Mouse (Mus musculus): Measurements from ENCODE around the gene Ggta1. TPM values are rescaled to one million over a fixed set of nuclear protein-coding genes. Genes with fewer than 3 reads are reported as not detected.

Ggta1 gene
- polyA plus RNA-seq, 1 experiment, result 0.68 TPM

DNA sequence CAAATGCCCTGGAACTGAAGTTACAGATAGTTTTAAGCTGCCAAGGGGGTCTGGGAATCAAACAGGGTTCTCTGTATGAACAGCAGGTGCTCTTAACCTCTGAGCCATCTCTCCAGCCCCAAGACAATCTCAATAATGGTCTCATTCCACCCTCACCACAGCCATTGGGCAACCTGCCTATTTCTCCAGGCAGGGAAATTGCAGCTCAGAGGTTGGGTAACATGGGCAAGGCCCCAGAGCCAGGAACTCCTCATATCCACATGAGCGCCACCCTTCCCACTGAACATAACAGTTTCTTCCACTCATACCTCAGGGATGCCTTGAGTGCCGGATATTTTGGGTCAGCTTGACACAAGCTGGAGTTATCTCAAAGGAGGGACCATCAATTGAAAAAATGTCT lies 25.2 kb downstream of the Ggta1 start:
- no peak overlapping the region for H3K4me3 ChIP-seq (ENCODE audit: control insufficient read depth, low read depth, low read length)
- no peaks in the 10 kb centered on the region for H3K36me3 ChIP-seq (ENCODE audit: control insufficient read depth, insufficient read depth, low read length)
- H3K27ac ChIP-seq (ENCODE audit: control insufficient read depth, insufficient read depth, low read depth, low read length), result peak overlapping the region; percentile 26; the same call in 1 of the 2 replicates
- H3K4me1 ChIP-seq (ENCODE audit: control insufficient read depth, insufficient read depth, low read length), result peaks cover 5% of the 10 kb centered on the region; the same call in 1 of the 2 replicates
- TF ChIP-seq POLR2A (IDR thresholded peaks at IDR 0.05; ENCODE audit: control insufficient read depth, low read depth, low read length) (no peak), CTCF (IDR thresholded peaks at IDR 0.05; ENCODE audit: control insufficient read depth, insufficient read depth, insufficient replicate concordance, low read depth, low read length) (no peak)
- no peaks in the 10 kb centered on the region for H3K27me3 ChIP-seq (ENCODE audit: control insufficient read depth, insufficient read depth, low read length)

DNA sequence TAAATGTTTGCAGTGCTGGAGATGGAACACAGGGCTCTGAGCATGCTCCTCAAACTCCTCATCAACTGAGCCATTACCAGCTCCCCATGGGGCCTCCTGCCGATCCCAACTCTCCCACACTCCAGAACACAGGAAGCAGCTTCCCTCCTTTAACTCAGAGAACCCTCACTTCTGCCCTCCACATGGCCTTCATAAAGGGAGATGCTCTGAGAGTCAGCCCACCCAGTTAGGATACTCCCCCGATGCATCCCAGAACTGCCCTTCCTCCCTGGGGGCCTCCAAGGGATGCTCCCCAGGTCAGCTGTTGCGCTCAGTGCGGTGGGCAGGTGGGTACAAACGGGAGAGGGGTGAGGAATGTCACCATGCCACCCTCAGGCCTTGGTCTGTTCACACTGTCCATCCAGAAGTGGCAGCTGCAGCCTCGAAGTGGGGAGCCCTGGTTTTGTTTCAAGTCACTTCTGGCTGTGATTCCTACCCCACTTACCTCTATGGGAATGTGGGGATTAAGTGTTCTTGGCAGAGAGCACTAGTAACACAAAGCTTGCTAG lies 28.4 kb downstream of the Ggta1 start:
- Histone ChIP-seq H3K27ac (ENCODE audit: control insufficient read depth, insufficient read depth, low read depth, low read length) (no peak overlapping the region), H3K36me3 (ENCODE audit: control insufficient read depth, insufficient read depth, low read length) (no peaks in the 10 kb centered on the region), H3K27me3 (ENCODE audit: control insufficient read depth, insufficient read depth, low read length) (no peaks in the 10 kb centered on the region), H3K4me1 (ENCODE audit: control insufficient read depth, insufficient read depth, low read length) (peaks cover 5% of the 10 kb centered on the region; the same call in 1 of the 2 replicates), H3K4me3 (ENCODE audit: control insufficient read depth, low read depth, low read length) (no peak overlapping the region)
- no peak for TF ChIP-seq CTCF (IDR thresholded peaks at IDR 0.05; ENCODE audit: control insufficient read depth, insufficient read depth, insufficient replicate concordance, low read depth, low read length)
- TF ChIP-seq POLR2A (IDR thresholded peaks at IDR 0.05; ENCODE audit: control insufficient read depth, low read depth, low read length), result no peak

DNA sequence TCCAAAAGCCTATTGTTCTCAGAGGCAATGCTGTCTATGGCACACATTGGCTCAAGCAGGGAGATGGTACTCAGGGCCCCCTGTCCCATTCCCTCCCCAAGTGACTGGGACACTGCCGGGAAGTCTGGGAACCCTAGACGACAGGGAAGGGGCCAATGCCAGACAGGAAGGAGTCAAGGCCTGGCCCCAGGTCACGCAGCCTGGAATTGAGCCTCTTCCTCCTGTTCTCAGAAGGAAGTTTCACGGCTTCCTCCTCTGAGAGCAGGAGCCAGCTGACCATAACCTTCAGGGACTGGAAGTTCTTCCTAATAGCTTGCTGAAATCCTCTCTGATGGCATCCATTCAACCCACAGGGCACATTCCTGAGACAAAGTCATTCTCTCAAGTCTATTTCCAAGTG lies 29.6 kb downstream of the Ggta1 start:
- peaks cover 5% of the 10 kb centered on the region; the same call in 1 of the 2 replicates for H3K4me1 ChIP-seq (ENCODE audit: control insufficient read depth, insufficient read depth, low read length)
- H3K4me3 ChIP-seq (ENCODE audit: control insufficient read depth, low read depth, low read length), result no peak overlapping the region
- no peaks in the 10 kb centered on the region for H3K27me3 ChIP-seq (ENCODE audit: control insufficient read depth, insufficient read depth, low read length)
- no peaks in the 10 kb centered on the region for H3K36me3 ChIP-seq (ENCODE audit: control insufficient read depth, insufficient read depth, low read length)
- H3K27ac ChIP-seq (ENCODE audit: control insufficient read depth, insufficient read depth, low read depth, low read length), result no peak overlapping the region
- TF ChIP-seq POLR2A (IDR thresholded peaks at IDR 0.05; ENCODE audit: control insufficient read depth, low read depth, low read length) (no peak), CTCF (IDR thresholded peaks at IDR 0.05; ENCODE audit: control insufficient read depth, insufficient read depth, insufficient replicate concordance, low read depth, low read length) (no peak)

DNA sequence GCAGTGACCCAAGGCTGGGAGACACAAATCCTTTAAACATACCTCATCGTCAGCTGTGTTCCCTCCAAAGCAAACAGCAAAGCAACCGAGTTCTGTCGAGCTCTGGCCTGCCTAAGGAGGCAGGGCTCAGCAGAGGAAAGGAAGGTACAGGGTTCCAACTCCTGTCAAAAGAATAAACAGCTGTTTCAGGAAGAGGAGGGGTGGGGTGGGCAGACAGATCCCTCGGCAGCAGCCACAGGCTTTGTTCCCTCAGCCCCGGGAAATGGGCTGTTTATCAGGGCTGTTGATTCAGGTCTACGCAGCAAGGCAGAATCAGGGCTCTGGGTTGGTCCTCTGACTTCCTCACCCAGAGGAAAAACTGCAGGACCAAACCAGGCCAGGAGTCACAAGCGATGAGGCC lies 30.6 kb downstream of the Ggta1 start:
- H3K36me3 ChIP-seq (ENCODE audit: control insufficient read depth, insufficient read depth, low read length), result no peaks in the 10 kb centered on the region
- H3K4me3 ChIP-seq (ENCODE audit: control insufficient read depth, low read depth, low read length), result no peak overlapping the region
- H3K4me1 ChIP-seq (ENCODE audit: control insufficient read depth, insufficient read depth, low read length), result peaks cover 5% of the 10 kb centered on the region; the same call in 1 of the 2 replicates
- H3K27me3 ChIP-seq (ENCODE audit: control insufficient read depth, insufficient read depth, low read length), result no peaks in the 10 kb centered on the region
- H3K27ac ChIP-seq (ENCODE audit: control insufficient read depth, insufficient read depth, low read depth, low read length), result no peak overlapping the region; the same call in 1 of the 2 replicates
- TF ChIP-seq POLR2A (IDR thresholded peaks at IDR 0.05; ENCODE audit: control insufficient read depth, low read depth, low read length), result no peak
- TF ChIP-seq CTCF (IDR thresholded peaks at IDR 0.05; ENCODE audit: control insufficient read depth, insufficient read depth, insufficient replicate concordance, low read depth, low read length), result no peak

DNA sequence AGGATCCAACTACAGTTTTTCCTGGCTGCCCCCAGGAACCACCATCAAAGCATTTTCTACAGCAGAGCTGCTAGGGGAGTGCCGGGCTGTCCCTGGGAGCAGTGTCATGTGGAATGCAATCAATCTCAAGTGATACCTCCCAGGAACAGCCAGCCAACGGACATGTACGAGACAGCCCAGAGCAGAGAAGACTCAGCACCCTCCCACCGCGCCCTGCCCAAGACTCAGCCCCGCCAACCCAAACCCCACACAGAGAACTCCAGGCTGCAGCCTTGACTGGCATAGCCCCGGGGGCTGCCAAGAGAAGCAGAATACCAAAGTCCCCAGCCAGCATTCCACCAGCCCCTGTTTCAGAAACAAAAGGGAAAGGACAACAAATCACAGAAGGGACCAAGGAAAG lies 31.0 kb downstream of the Ggta1 start:
- H3K27ac ChIP-seq (ENCODE audit: control insufficient read depth, insufficient read depth, low read depth, low read length), result no peak overlapping the region; the same call in 1 of the 2 replicates
- H3K4me3 ChIP-seq (ENCODE audit: control insufficient read depth, low read depth, low read length), result no peak overlapping the region
- peaks cover 5% of the 10 kb centered on the region; the same call in 1 of the 2 replicates for H3K4me1 ChIP-seq (ENCODE audit: control insufficient read depth, insufficient read depth, low read length)

DNA sequence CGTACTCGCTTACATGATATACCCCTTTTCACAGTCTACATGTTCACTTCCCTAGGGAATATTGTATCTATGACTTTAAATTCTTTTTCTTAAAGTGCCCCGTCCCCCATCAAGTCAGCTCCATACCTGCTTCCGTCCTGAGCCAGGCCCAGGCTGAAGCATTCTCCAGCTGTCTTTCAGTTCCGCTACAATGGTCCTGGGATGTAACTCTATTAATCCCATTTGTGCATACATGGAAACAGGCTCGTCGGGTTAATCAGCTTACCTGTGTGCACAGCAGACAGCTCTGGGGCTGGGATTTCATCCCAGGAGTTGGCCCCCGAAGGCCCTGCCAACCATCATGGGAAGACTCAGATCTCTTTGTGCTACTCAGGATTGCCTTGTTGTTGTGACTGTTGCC lies 32.2 kb downstream of the Ggta1 start:
- Histone ChIP-seq H3K4me3 (ENCODE audit: control insufficient read depth, low read depth, low read length) (no peak overlapping the region), H3K27ac (ENCODE audit: control insufficient read depth, insufficient read depth, low read depth, low read length) (no peak overlapping the region), H3K36me3 (ENCODE audit: control insufficient read depth, insufficient read depth, low read length) (no peaks in the 10 kb centered on the region), H3K27me3 (ENCODE audit: control insufficient read depth, insufficient read depth, low read length) (no peaks in the 10 kb centered on the region), H3K4me1 (ENCODE audit: control insufficient read depth, insufficient read depth, low read length) (peaks cover 5% of the 10 kb centered on the region; the same call in 1 of the 2 replicates)
- TF ChIP-seq POLR2A (IDR thresholded peaks at IDR 0.05; ENCODE audit: control insufficient read depth, low read depth, low read length), result no peak
- TF ChIP-seq CTCF (IDR thresholded peaks at IDR 0.05; ENCODE audit: control insufficient read depth, insufficient read depth, insufficient replicate concordance, low read depth, low read length), result no peak

More for the DNA sequence above, 31.0 kb downstream of the Ggta1 start:
- Histone ChIP-seq H3K27me3 (ENCODE audit: control insufficient read depth, insufficient read depth, low read length) (no peaks in the 10 kb centered on the region), H3K36me3 (ENCODE audit: control insufficient read depth, insufficient read depth, low read length) (no peaks in the 10 kb centered on the region)
- no peak for TF ChIP-seq CTCF (IDR thresholded peaks at IDR 0.05; ENCODE audit: control insufficient read depth, insufficient read depth, insufficient replicate concordance, low read depth, low read length)
- no peak for TF ChIP-seq POLR2A (IDR thresholded peaks at IDR 0.05; ENCODE audit: control insufficient read depth, low read depth, low read length)

DNA sequence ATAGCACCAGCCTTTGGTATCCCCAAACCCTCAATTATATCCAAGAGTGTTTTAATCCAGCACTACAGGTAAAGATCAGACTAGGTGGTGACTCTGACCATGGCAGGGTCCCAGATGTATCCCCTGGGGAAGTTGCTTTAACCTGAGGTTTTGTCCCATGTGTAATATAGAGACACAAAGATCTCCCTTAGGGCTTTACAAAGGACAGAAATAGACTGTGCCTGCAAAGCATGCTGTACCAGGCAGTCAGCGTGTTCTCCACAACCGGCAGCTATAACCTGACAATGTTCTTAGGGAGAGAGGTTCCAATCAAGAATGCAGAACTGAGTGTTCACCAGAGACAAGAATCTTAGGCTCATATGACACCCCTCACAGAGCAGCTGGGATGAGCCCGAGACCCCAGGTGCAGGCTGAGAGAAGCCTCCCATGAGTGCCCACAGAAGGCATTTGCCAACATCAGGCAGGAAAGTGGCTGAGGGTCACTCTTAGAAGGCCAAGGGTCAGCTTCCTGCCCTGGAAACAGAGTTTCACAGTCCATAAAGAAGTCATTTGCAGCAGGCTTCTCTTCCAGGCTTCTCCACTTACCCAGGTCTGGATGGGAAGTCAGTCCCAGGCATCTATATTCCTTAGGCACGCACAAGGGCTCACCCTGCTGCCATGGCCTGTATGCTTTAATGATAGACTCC lies 34.3 kb downstream of the Ggta1 start:
- H3K27ac ChIP-seq (ENCODE audit: control insufficient read depth, insufficient read depth, low read depth, low read length), result 0 out of 2 replicates have a peak overlapping the region, but pooled peaks have one; percentile 9
- no peak overlapping the region for H3K4me3 ChIP-seq (ENCODE audit: control insufficient read depth, low read depth, low read length)
- no peaks in the 10 kb centered on the region for H3K4me1 ChIP-seq (ENCODE audit: control insufficient read depth, insufficient read depth, low read length)

More for the DNA sequence above, 34.3 kb downstream of the Ggta1 start:
- Histone ChIP-seq H3K36me3 (ENCODE audit: control insufficient read depth, insufficient read depth, low read length) (no peaks in the 10 kb centered on the region), H3K27me3 (ENCODE audit: control insufficient read depth, insufficient read depth, low read length) (no peaks in the 10 kb centered on the region)
- no peak for TF ChIP-seq CTCF (IDR thresholded peaks at IDR 0.05; ENCODE audit: control insufficient read depth, insufficient read depth, insufficient replicate concordance, low read depth, low read length)
- no peak for TF ChIP-seq POLR2A (IDR thresholded peaks at IDR 0.05; ENCODE audit: control insufficient read depth, low read depth, low read length)
